Mouse (Mus musculus) cerebellum, postnatal 10 days (tissue): Measurements from ENCODE around the gene Cxcr4.

Experiments used
- DNase-seq, 2 experiments: peaks; one replicate each; pipeline ENCODE4 v3.0.0; 2021; ENCODE audit warnings: mixed read lengths in 2 of 2

Gene Cxcr4

GRCm38 (mm10) chr1:128567224-128568197 lies 24.6 kb downstream of the Cxcr4 start:
- DNase-seq = no peak

- DNase-seq = no peak
Observed at GRCm38 (mm10) chr1:128563905-128564304, 28.2 kb downstream of the Cxcr4 start.

DNA sequence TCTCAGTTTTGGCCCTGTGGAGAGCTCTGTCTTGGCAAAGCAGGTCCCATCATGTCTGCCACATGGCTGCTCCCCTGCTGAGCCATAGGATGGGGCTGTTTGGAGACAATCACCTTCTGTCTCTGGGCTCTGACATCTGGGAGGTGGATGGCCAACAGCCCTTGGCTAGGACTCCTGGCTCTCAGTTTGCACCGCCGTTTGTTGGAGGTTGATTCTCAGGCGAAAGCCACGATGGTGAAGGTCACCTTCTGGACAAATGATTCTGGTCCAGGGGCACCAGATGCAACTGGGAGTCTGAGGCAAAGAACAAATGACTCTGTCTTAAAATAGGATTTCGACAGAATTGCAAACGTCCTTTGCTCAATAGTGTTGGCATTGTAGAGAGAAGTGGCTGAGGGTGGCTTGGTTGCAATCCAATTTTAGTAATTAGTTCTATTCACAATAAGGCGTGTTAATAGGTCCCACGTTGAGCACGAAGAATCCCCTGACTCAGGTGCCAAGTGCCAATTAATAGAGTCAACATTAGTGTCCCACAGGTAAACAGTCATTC lies 30.7 kb downstream of the Cxcr4 start:
- DNase-seq = peak; percentile 84 to 92

GRCm38 (mm10) chr1:128560452-128561324 lies 31.4 kb downstream of the Cxcr4 start:
- peak in 1 of 2 experiments; percentile 33 for DNase-seq

DNA sequence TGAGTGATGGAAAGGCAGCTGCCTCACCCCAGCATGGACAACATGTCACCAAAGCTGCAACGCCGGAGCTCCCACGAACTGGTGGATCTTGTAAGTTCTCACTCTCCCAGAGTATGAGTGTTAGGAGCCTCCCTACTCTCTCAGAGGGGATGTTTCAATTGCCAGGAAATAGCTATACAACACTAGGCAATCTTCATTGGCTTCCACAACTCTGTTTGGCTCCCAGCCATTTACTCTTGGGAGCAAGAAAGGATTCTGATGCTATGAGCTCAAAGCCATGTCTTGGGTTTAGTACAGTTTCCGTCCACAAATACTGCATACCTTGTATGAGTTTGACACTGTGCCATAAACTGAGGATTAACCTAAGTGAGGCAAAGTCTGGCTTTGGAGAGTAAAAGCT lies 34.1 kb downstream of the Cxcr4 start:
- peak; percentile 33 to 39 for DNase-seq

- no peak for DNase-seq
Observed at GRCm38 (mm10) chr1:128552545-128552944, 39.5 kb downstream of the Cxcr4 start.

GRCm38 (mm10) chr1:128551743-128552397 lies 40.2 kb downstream of the Cxcr4 start:
- DNase-seq = peak in 1 of 2 experiments; percentile 13

DNA sequence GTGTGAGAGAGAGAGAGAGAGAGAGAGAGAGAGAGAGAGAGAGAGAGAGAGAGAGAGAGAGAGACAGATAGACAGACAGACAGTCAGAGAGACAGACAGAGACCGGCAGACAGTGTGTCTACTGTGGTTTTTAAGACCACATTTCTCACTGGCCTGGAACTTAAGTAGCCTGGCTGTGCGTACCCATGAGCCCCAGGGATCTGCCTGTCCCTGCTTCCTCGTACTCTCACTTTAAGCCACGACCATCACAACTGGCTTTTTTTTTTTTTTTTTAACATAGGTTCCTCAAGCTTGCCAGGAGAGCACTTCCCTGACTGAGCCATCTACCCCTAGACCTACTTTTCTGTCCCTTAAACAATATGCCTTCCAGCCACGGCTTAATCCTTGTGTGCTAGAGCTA lies 42.7 kb downstream of the Cxcr4 start:
- DNase-seq = no peak

GRCm38 (mm10) chr1:128549007-128549406 lies 43.1 kb downstream of the Cxcr4 start:
- no peak for DNase-seq

- DNase-seq = no peak
Observed at GRCm38 (mm10) chr1:128548220-128548998, 43.7 kb downstream of the Cxcr4 start.

GRCm38 (mm10) chr1:128545672-128546071 lies 46.4 kb downstream of the Cxcr4 start:
- DNase-seq = no peak

- DNase-seq = no peak
Observed at GRCm38 (mm10) chr1:128543137-128543536, 49.0 kb downstream of the Cxcr4 start.

DNA sequence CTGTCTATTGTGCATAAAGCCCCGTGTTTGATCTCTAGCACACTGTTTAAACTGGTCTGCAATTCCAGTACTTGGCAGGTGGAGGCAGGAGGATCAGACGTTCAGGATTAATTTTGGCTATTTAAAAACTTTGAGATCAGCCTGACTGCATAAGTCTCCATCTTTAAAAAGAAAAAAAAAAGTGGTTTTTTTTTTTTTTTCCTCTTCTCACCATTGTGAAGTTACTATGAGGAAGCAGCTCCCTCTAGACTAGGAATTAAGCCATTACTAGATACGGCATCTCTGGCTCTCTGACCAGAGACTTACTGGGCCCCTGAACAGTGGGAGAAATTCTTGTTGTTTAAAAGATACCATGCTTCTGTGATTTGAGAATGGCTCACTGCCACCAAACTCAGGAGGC lies 49.5 kb downstream of the Cxcr4 start:
- no peak for DNase-seq

GRCm38 (mm10) chr1:128540213-128540612 lies 51.9 kb downstream of the Cxcr4 start:
- DNase-seq = no peak

- no peak for DNase-seq
Observed at GRCm38 (mm10) chr1:128539555-128539954, 52.5 kb downstream of the Cxcr4 start.
